Mouse (Mus musculus) small intestine, adult 2 months (tissue): Measurements from ENCODE around the gene Dock8.

Experiments used
- CTCF ChIP-seq: fragments of 200-500 bp; IDR thresholded peaks from 2 replicates; pipeline ENCODE4 v1.5.1; 2012; ENCODE audit warnings: low read depth, mild to moderate bottlenecking, control low read depth, inconsistent platforms, low read length, moderate library complexity, mixed read lengths; ENCODE audit not compliant: insufficient replicate concordance, insufficient read length; ENCODE audit errors: extremely low read depth
- POLR2A ChIP-seq: fragments of 200-500 bp; IDR thresholded peaks from 2 replicates; pipeline ENCODE4 v1.6.1; 2012; ENCODE audit warnings: low read depth, mild to moderate bottlenecking, control low read depth, inconsistent platforms, low read length, moderate library complexity

DNA sequence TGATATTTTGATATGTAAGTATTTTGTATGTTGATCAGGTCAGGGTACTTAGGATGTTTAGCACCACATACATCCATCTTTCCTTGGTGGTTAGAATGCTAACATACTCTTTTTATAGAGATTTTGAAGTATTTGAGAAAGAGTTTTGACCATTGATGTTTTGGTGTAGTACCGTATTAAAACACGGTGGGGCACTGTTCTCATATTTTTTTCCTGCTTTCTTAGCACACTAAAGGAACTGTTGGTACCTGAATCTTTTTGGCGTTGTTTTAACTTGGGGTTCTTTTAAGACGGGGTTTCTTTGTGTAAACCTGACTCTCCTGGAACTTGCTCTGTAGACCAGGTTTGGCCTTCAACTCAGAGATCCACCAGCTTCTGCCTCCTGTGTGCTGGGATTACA lies 133.0 kb downstream of the Dock8 start:
- no peak; the same call in 1 of the 2 replicates for TF ChIP-seq CTCF
- TF ChIP-seq POLR2A = no peak
